ENCODE assay signal across 8 mouse cellular contexts in genomic region chr2:85061107-85061541, GRCm38 (mm10). TPM values are rescaled to one million over a fixed set of nuclear protein-coding genes. Genes with fewer than 3 reads are reported as not detected.
DNase-seq lines count a peak whose midpoint lies in the region; ATAC-seq and TF ChIP-seq lines count a peak whose summit lies in the region.

No protein-coding gene starts in this region.

- 28% methylated on average over 10 of the region's 10 CpGs for WGBS in neural tube, embryonic 11.5 days
- WGBS in embryonic facial prominence, embryonic 12.5 days: 22% methylated on average over 10 of the region's 10 CpGs
- WGBS in hindbrain, postnatal 0 days: 54% methylated on average over 10 of the region's 10 CpGs
- WGBS in liver, embryonic 13.5 days (ENCODE audit: insufficient replicate concordance): 30% methylated on average over 10 of the region's 10 CpGs
- 17% methylated on average over 10 of the region's 10 CpGs for WGBS in stomach, embryonic 16.5 days

- H3K4me1 ChIP-seq in neural tube, embryonic 11.5 days (ENCODE audit: control insufficient read depth, insufficient read depth, low read length): no peaks in the 10 kb centered on the region
- H3K4me1 ChIP-seq in embryonic facial prominence, embryonic 12.5 days: peaks cover 17% of the 10 kb centered on the region
- H3K4me1 ChIP-seq in hindbrain, postnatal 0 days (ENCODE audit: insufficient read depth, low read length): no peaks in the 10 kb centered on the region
- peaks cover 22% of the 10 kb centered on the region for H3K4me1 ChIP-seq in liver, embryonic 13.5 days (replicated peaks)
- peaks cover 26% of the 10 kb centered on the region for H3K4me1 ChIP-seq in stomach, embryonic 16.5 days (ENCODE audit: control insufficient read depth, insufficient read depth, low read length)

- TF ChIP-seq CTCF in hindbrain, postnatal 0 days (IDR thresholded peaks at IDR 0.05; ENCODE audit: low read depth): no peak

- DNase-seq in neural tube, embryonic 11.5 days (ENCODE audit: low spot score): no peak
- no peak for DNase-seq in neural tube, embryonic 10.5 days (ENCODE audit: extremely low spot score, low spot score)
- no peak for DNase-seq in hindbrain, postnatal 0 days (ENCODE audit: low spot score)
- DNase-seq in liver, embryonic 13.5 days: no peak
- DNase-seq in spleen, postnatal 36 days (ENCODE audit: low spot score in 2 of 2): no peak
- DNase-seq in cerebellum, postnatal 14 days: no peak

- H3K27ac ChIP-seq in neural tube, embryonic 11.5 days (ENCODE audit: low read depth, low read length): no peak overlapping the region
- no peak overlapping the region for H3K27ac ChIP-seq in embryonic facial prominence, embryonic 12.5 days
- H3K27ac ChIP-seq in hindbrain, postnatal 0 days: no peak overlapping the region
- H3K27ac ChIP-seq in liver, embryonic 13.5 days: no peak overlapping the region
- peak overlapping the region; percentile 82 for H3K27ac ChIP-seq in stomach, embryonic 16.5 days (ENCODE audit: low read length)

- H3K4me3 ChIP-seq in neural tube, embryonic 11.5 days (ENCODE audit: low read depth, low read length): no peak overlapping the region
- H3K4me3 ChIP-seq in embryonic facial prominence, embryonic 12.5 days: peak overlapping the region; percentile 29
- no peak overlapping the region for H3K4me3 ChIP-seq in hindbrain, postnatal 0 days (ENCODE audit: low read length)
- H3K4me3 ChIP-seq in liver, embryonic 13.5 days (replicated peaks): peak overlapping the region; percentile 50
- peak overlapping the region; percentile 39 for H3K4me3 ChIP-seq in stomach, embryonic 16.5 days (replicated peaks; ENCODE audit: low read length)

- no peak overlapping the region for H3K4me2 ChIP-seq in neural tube, embryonic 11.5 days (ENCODE audit: low read depth)
- H3K4me2 ChIP-seq in embryonic facial prominence, embryonic 12.5 days (replicated peaks): peak overlapping the region; percentile 62
- H3K4me2 ChIP-seq in hindbrain, postnatal 0 days (ENCODE audit: low read depth, low read length): peak overlapping the region; percentile 36
- peak overlapping the region; percentile 55 for H3K4me2 ChIP-seq in liver, embryonic 13.5 days
- H3K4me2 ChIP-seq in stomach, embryonic 16.5 days (ENCODE audit: low read depth, low read length): peak overlapping the region; percentile 55

- no peaks in the 10 kb centered on the region for H3K9me3 ChIP-seq in neural tube, embryonic 11.5 days (ENCODE audit: control insufficient read depth, low read length)
- H3K9me3 ChIP-seq in embryonic facial prominence, embryonic 12.5 days: no peaks in the 10 kb centered on the region
- H3K9me3 ChIP-seq in hindbrain, postnatal 0 days (ENCODE audit: low read length): no peaks in the 10 kb centered on the region
- no peaks in the 10 kb centered on the region for H3K9me3 ChIP-seq in liver, embryonic 13.5 days (replicated peaks)
- H3K9me3 ChIP-seq in stomach, embryonic 16.5 days (replicated peaks; ENCODE audit: control insufficient read depth, low read length): no peaks in the 10 kb centered on the region

- no peak for ATAC-seq in neural tube, embryonic 11.5 days (ENCODE audit: insufficient read depth, low FRiP score, low TSS enrichment)
- ATAC-seq in embryonic facial prominence, embryonic 12.5 days (ENCODE audit: insufficient number of reproducible peaks, insufficient read depth, low FRiP score, low TSS enrichment): no peak
- ATAC-seq in hindbrain, postnatal 0 days: peak; percentile 16; the same call in 1 of the 2 replicates
- peak; percentile 30 for ATAC-seq in liver, embryonic 13.5 days (ENCODE audit: low read depth)
- peak; percentile 55 for ATAC-seq in stomach, embryonic 16.5 days (ENCODE audit: insufficient read depth, low FRiP score)

- peak overlapping the region; percentile 36; the same call in 1 of the 2 replicates for H3K9ac ChIP-seq in neural tube, embryonic 11.5 days (ENCODE audit: low read length)
- 0 out of 2 replicates have a peak overlapping the region, but pooled peaks have one; percentile 45 for H3K9ac ChIP-seq in embryonic facial prominence, embryonic 12.5 days
- no peak overlapping the region for H3K9ac ChIP-seq in hindbrain, postnatal 0 days (replicated peaks; ENCODE audit: low read length)
- peak overlapping the region; percentile 61 for H3K9ac ChIP-seq in liver, embryonic 13.5 days
- H3K9ac ChIP-seq in stomach, embryonic 16.5 days (ENCODE audit: low read length): peak overlapping the region; percentile 64

- no peaks in the 10 kb centered on the region for H3K27me3 ChIP-seq in neural tube, embryonic 11.5 days (ENCODE audit: control insufficient read depth, insufficient read depth, low read length)
- H3K27me3 ChIP-seq in embryonic facial prominence, embryonic 12.5 days: no peaks in the 10 kb centered on the region
- no peaks in the 10 kb centered on the region for H3K27me3 ChIP-seq in hindbrain, postnatal 0 days (ENCODE audit: insufficient read depth, low read length)
- H3K27me3 ChIP-seq in liver, embryonic 13.5 days: no peaks in the 10 kb centered on the region
- H3K27me3 ChIP-seq in stomach, embryonic 16.5 days (ENCODE audit: control insufficient read depth, insufficient read depth, low read length): no peaks in the 10 kb centered on the region

- H3K36me3 ChIP-seq in neural tube, embryonic 11.5 days (ENCODE audit: control insufficient read depth, insufficient read depth, low read length): peaks cover 20% of the 10 kb centered on the region
- peaks cover 74% of the 10 kb centered on the region for H3K36me3 ChIP-seq in embryonic facial prominence, embryonic 12.5 days
- H3K36me3 ChIP-seq in hindbrain, postnatal 0 days (ENCODE audit: insufficient read depth, low read length): peaks cover 50% of the 10 kb centered on the region
- peaks cover 19% of the 10 kb centered on the region for H3K36me3 ChIP-seq in liver, embryonic 13.5 days
- H3K36me3 ChIP-seq in stomach, embryonic 16.5 days (ENCODE audit: control insufficient read depth, insufficient read depth, low read length): peaks cover 46% of the 10 kb centered on the region

RNA-seq across cellular contexts. Expression of gene Tnks1bp1, which starts 13.3 kb away (rescaled TPM):
- polyA plus RNA-seq in neural tube, embryonic 11.5 days (2014; fragmentation: Nextera tagmentation; extraction: Ambion mirVana): 5.8 and 7.9 TPM in 2 replicates
- polyA plus RNA-seq in embryonic facial prominence, embryonic 12.5 days (2016; fragmentation: Nextera tagmentation; extraction: Ambion mirVana): 45.3 and 59.2 TPM in 2 replicates
- 70.0 and 113 TPM in 2 replicates for total RNA-seq in hindbrain, postnatal 0 days (2014; rRNA removed)
- polyA plus RNA-seq in hindbrain, postnatal 0 days (2015; fragmentation: Nextera tagmentation; extraction: Ambion mirVana): 17.4 and 19.3 TPM in 2 replicates
- 3.4 and 4.9 TPM in 2 replicates for polyA plus RNA-seq in liver, embryonic 13.5 days (2015; fragmentation: Nextera tagmentation; extraction: Ambion mirVana)
- 66.9 and 81.6 TPM in 2 replicates for polyA plus RNA-seq in stomach, embryonic 16.5 days (2015; fragmentation: Nextera tagmentation; extraction: Ambion mirVana)

RNA-seq across cellular contexts. Expression of gene P2rx3, which starts 23.9 kb away (rescaled TPM):
- 10.9 and 15.7 TPM in 2 replicates for polyA plus RNA-seq in neural tube, embryonic 11.5 days (2014; fragmentation: Nextera tagmentation; extraction: Ambion mirVana)
- polyA plus RNA-seq in embryonic facial prominence, embryonic 12.5 days (2016; fragmentation: Nextera tagmentation; extraction: Ambion mirVana): 15.0 and 20.6 TPM in 2 replicates
- 1.1 and 1.7 TPM in 2 replicates for total RNA-seq in hindbrain, postnatal 0 days (2014; rRNA removed)
- polyA plus RNA-seq in hindbrain, postnatal 0 days (2015; fragmentation: Nextera tagmentation; extraction: Ambion mirVana): 2.6 and 3.3 TPM in 2 replicates
- 0.23 and 0.27 TPM in 2 replicates for polyA plus RNA-seq in liver, embryonic 13.5 days (2015; fragmentation: Nextera tagmentation; extraction: Ambion mirVana)
- polyA plus RNA-seq in stomach, embryonic 16.5 days (2015; fragmentation: Nextera tagmentation; extraction: Ambion mirVana): 1.6 and 1.8 TPM in 2 replicates

RNA-seq across cellular contexts. Expression of gene Ssrp1, which starts 24.1 kb away (rescaled TPM):
- 346 and 359 TPM in 2 replicates for polyA plus RNA-seq in neural tube, embryonic 11.5 days (2014; fragmentation: Nextera tagmentation; extraction: Ambion mirVana)
- 310 and 311 TPM in 2 replicates for polyA plus RNA-seq in embryonic facial prominence, embryonic 12.5 days (2016; fragmentation: Nextera tagmentation; extraction: Ambion mirVana)
- total RNA-seq in hindbrain, postnatal 0 days (2014; rRNA removed): 178 and 196 TPM in 2 replicates
- 141 and 142 TPM in 2 replicates for polyA plus RNA-seq in hindbrain, postnatal 0 days (2015; fragmentation: Nextera tagmentation; extraction: Ambion mirVana)
- polyA plus RNA-seq in liver, embryonic 13.5 days (2015; fragmentation: Nextera tagmentation; extraction: Ambion mirVana): 199 and 216 TPM in 2 replicates
- polyA plus RNA-seq in stomach, embryonic 16.5 days (2015; fragmentation: Nextera tagmentation; extraction: Ambion mirVana): 211 and 239 TPM in 2 replicates

Comparison
In these comparisons a context has a peak if more than half of its experiments do, and no peak if none do; other contexts are left out.
1. ATAC-seq: peak in hindbrain, postnatal 0 days (single experiment), liver, embryonic 13.5 days (single experiment) and stomach, embryonic 16.5 days (single experiment); none in neural tube, embryonic 11.5 days (single experiment) and embryonic facial prominence, embryonic 12.5 days (single experiment).
2. H3K4me3 ChIP-seq: peak in embryonic facial prominence, embryonic 12.5 days (single experiment), liver, embryonic 13.5 days (single experiment) and stomach, embryonic 16.5 days (single experiment); none in neural tube, embryonic 11.5 days (single experiment) and hindbrain, postnatal 0 days (single experiment).